Mouse (Mus musculus) lung, embryonic 16.5 days (tissue): Measurements from ENCODE around the gene Apbb1ip. TPM values are rescaled to one million over a fixed set of nuclear protein-coding genes. Genes with fewer than 3 reads are reported as not detected.
A peak's percentile ranks its signal among the peaks of the same experiment; 100 is the strongest.

Experiments
- ATAC-seq: fragments of 200-750 bp; cut with Nextera tagmentation; 2 replicates; pipeline ENCODE4 v1.8.0; 2017; ENCODE audit warnings: low read depth, mild to moderate bottlenecking, moderate library complexity
- H3K27ac ChIP-seq: fragments of 300-500 bp; sonication (generic); 2 replicates; pipeline ENCODE4 v1.5.1; 2014; ENCODE audit warnings: mild to moderate bottlenecking, control low read depth, low read length
- H3K27me3 ChIP-seq: fragments of 300-500 bp; sonication (generic); 2 replicates; pipeline ENCODE4 v1.6.1; 2014; ENCODE audit warnings: low read depth, low read length, mixed read lengths; ENCODE audit not compliant: control insufficient read depth, insufficient read depth
- H3K36me3 ChIP-seq: fragments of 300-500 bp; sonication (generic); 2 replicates; pipeline ENCODE4 v1.6.1; 2014; ENCODE audit warnings: low read length; ENCODE audit not compliant: control insufficient read depth, insufficient read depth
- H3K4me1 ChIP-seq: fragments of 300-500 bp; sonication (generic); replicated peaks from 2 replicates; pipeline ENCODE4 v1.6.1; 2014; ENCODE audit warnings: low read length, mixed read lengths; ENCODE audit not compliant: control insufficient read depth, insufficient read depth
- H3K4me2 ChIP-seq: fragments of 300-500 bp; sonication (generic); 2 replicates; pipeline ENCODE4 v1.6.1; 2014; ENCODE audit warnings: low read depth, low read length, control low read depth
- H3K4me3 ChIP-seq: fragments of 300-500 bp; sonication (generic); 2 replicates; pipeline ENCODE4 v1.5.1; 2014; ENCODE audit warnings: mild to moderate bottlenecking, low read length, control low read depth
- H3K9ac ChIP-seq: fragments of 300-500 bp; sonication (generic); 2 replicates; pipeline ENCODE4 v1.6.1; 2014; ENCODE audit warnings: low read length, control low read depth
- H3K9me3 ChIP-seq: fragments of 300-500 bp; sonication (generic); 2 replicates; pipeline ENCODE4 v1.6.1; 2016; ENCODE audit warnings: low read length; ENCODE audit not compliant: control insufficient read depth
- WGBS: fragments of 180-500 bp; shearing (Covaris S2); extraction: QIAGEN DNeasy Blood & Tissue Kit; methylation state at CpG from one replicate; pipeline ENCODE4 v1.1.7; 2014; 5-methylcytosine and 5-hydroxymethylcytosine counted together
- polyA plus RNA-seq: library from polyadenylated mRNA; unstranded; fragments of >200 nt; fragmentation: Nextera tagmentation; extraction: Ambion mirVana; gene quantifications from 2 replicates; pipeline ENCODE4 v1.2.1, GENCODE M21; 2015

Gene Apbb1ip
- polyA plus RNA-seq, 1 experiment from 2014 or later, result 1.6 TPM

DNA sequence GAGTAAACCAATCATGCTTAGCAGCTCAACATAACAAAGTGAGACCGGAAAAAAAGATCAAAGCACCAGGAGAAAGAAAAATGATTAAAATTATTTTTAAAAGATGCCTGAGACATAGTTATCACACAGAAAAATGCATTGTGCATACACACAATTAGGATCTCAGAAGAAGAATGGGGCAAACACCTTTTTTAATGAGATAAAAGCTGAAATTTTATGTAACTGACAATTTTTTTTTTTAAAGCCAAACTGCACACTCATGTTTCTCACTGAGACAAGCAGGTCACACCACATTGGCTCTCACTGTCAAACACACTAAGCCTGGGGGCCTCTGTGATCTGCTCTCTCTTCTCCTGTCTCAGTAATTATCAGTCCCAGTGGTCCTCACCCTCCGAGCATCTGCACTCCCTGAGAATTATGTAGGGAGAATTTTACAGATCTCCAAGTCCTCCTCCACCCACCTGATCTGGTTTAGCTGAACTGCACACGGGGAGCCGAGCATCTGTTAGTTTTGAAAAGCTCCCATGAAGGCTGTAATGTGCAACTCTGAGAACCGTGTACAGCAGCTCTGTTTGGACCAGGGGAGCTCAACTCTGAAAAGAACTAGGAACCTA is 9.0 kb upstream of the Apbb1ip start:
- no peaks in the 10 kb centered on the region for H3K4me1 ChIP-seq
- no peak overlapping the region for H3K4me2 ChIP-seq
- H3K4me3 ChIP-seq, result no peak overlapping the region
- H3K9me3 ChIP-seq, result no peaks in the 10 kb centered on the region
- H3K27ac ChIP-seq, result no peak overlapping the region
- H3K27me3 ChIP-seq, result no peaks in the 10 kb centered on the region
- WGBS, result 62% methylated on average over 5 of the region's 5 CpGs
- H3K36me3 ChIP-seq, result no peaks in the 10 kb centered on the region
- ATAC-seq, result no peak
- H3K9ac ChIP-seq, result no peak overlapping the region

DNA sequence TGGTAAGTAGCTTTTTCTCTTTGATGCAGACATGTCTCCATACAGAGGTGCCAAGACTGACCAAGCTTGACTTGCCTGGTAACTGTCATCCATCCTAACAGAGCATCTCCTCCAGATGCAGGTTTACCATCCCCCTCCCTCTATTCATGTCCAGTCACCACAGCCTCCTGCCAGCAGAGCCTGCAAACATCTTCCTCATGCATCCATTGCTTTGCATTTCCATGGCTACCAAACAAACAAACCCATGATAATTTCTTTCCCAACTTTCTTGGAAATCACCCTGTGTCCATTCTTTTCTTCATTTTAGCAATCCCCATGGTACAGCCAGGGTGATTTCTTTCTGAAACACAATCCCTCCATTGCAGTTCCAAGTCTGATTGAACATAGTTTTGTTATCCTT is 2.6 kb upstream of the Apbb1ip start:
- Histone ChIP-seq H3K9me3 (no peaks in the 10 kb centered on the region), H3K9ac (no peak overlapping the region), H3K27ac (no peak overlapping the region), H3K4me3 (no peak overlapping the region), H3K4me2 (no peak overlapping the region), H3K36me3 (no peaks in the 10 kb centered on the region), H3K4me1 (no peaks in the 10 kb centered on the region), H3K27me3 (peaks cover 2% of the 10 kb centered on the region; the same call in 1 of the 2 replicates)
- no peak for ATAC-seq

DNA sequence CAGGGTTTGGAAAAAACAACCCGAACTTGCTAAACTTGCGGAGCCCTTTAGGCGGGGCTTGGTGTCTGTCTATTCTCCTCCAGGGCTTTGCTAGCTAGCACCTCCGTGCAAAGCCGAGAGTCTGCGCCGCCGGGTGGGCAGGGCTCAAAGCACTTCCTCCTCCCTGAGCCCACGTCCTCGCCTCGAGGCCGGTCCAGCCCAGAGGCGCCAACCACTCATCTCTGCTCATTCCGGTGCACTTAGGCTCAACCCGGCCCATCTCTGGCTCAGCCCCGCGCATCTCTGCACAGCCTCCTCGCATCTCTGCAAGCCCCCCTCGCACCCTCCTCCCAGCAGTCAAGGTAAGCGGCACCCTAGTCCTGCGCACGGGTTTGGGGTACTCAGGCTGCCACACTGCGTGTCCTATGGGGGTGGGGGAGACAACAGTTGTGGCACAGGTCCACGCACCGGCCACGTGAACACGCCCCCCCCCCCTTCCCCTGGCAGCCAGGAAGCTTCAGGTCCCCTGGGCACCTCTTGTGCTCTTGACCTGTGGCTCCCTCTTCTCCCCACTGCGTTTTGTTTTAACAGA is 372 bp downstream of the Apbb1ip start:
- Histone ChIP-seq H3K9ac (peak overlapping the region; percentile 42), H3K4me2 (peak overlapping the region; percentile 65), H3K4me1 (no peaks in the 10 kb centered on the region), H3K27me3 (peaks cover 2% of the 10 kb centered on the region; the same call in 1 of the 2 replicates), H3K36me3 (no peaks in the 10 kb centered on the region), H3K9me3 (no peaks in the 10 kb centered on the region), H3K4me3 (peak overlapping the region; percentile 43), H3K27ac (no peak overlapping the region)
- ATAC-seq, result peak; percentile 82
- under 1% methylated on average over 26 of the region's 28 CpGs for WGBS

DNA sequence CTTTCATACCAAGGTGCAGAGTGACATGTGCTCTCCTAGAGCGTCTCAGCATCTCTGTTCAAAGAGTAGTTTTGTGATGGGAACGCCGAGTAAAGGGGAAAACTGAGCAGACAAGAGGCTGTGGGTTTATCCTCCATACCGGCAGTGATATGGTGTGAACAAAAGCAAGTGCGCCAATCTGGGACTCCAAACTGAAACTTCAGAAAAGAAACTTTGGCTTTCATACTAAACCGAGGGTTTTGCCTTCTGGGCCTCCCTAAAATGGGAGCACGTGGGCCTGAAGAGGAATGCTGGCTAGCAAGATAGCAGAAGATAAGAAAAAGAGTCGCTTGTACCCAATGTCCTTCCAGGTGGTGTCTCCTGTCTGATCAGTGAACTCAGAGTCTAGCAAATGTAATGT is 1.3 kb downstream of the Apbb1ip start:
- 52% methylated on average over 8 of the region's 8 CpGs for WGBS

DNA sequence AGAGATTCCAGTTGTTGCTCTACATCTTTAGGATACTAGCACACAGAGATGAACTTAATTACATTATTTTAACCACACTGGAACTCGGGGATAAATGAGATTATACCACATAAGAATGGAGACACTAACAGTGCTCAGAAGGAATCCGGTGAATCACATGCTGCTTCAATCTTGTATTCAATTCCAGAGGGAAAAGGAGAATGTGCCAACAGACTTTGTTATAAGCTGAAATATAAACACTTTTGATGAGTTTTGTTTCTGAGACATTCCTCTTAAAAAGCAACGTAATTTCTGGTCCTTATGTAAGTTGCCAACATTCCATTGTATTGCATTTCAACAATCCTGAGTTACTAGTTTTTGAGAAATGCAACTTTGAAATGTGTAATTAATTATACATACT is 1.8 kb downstream of the Apbb1ip start:
- H3K4me3 ChIP-seq, result no peak overlapping the region
- H3K36me3 ChIP-seq, result no peaks in the 10 kb centered on the region
- 50% methylated on average over 3 of the region's 3 CpGs for WGBS
- no peaks in the 10 kb centered on the region for H3K9me3 ChIP-seq
- H3K27ac ChIP-seq, result no peak overlapping the region
- peaks cover 2% of the 10 kb centered on the region; the same call in 1 of the 2 replicates for H3K27me3 ChIP-seq
- H3K4me1 ChIP-seq, result no peaks in the 10 kb centered on the region
- no peak overlapping the region for H3K9ac ChIP-seq
- no peak overlapping the region for H3K4me2 ChIP-seq
- no peak for ATAC-seq

More for the DNA sequence above, 1.3 kb downstream of the Apbb1ip start:
- no peak overlapping the region for H3K27ac ChIP-seq
- no peak for ATAC-seq
- H3K4me3 ChIP-seq, result no peak overlapping the region
- H3K4me1 ChIP-seq, result no peaks in the 10 kb centered on the region
- peaks cover 2% of the 10 kb centered on the region; the same call in 1 of the 2 replicates for H3K27me3 ChIP-seq
- no peak overlapping the region for H3K4me2 ChIP-seq
- no peaks in the 10 kb centered on the region for H3K9me3 ChIP-seq
- H3K9ac ChIP-seq, result no peak overlapping the region
- H3K36me3 ChIP-seq, result no peaks in the 10 kb centered on the region

GRCm38 (mm10) chr2:22776568-22777230 is 2.8 kb downstream of the Apbb1ip start:
- no peak overlapping the region for H3K4me3 ChIP-seq
- no peak overlapping the region for H3K27ac ChIP-seq
- 60% methylated on average over 2 of the region's 2 CpGs for WGBS
- H3K9ac ChIP-seq, result no peak overlapping the region
- no peaks in the 10 kb centered on the region for H3K4me1 ChIP-seq
- H3K27me3 ChIP-seq, result peaks cover 2% of the 10 kb centered on the region; the same call in 1 of the 2 replicates
- no peak for ATAC-seq
- H3K9me3 ChIP-seq, result no peaks in the 10 kb centered on the region
- no peak overlapping the region for H3K4me2 ChIP-seq
- H3K36me3 ChIP-seq, result no peaks in the 10 kb centered on the region

GRCm38 (mm10) chr2:22777757-22778156 is 3.9 kb downstream of the Apbb1ip start:
- H3K4me3 ChIP-seq, result no peak overlapping the region
- no peaks in the 10 kb centered on the region for H3K36me3 ChIP-seq
- WGBS, result 87% methylated on average over 3 of the region's 3 CpGs
- H3K27ac ChIP-seq, result no peak overlapping the region
- no peak overlapping the region for H3K4me2 ChIP-seq
- no peak for ATAC-seq
- H3K4me1 ChIP-seq, result no peaks in the 10 kb centered on the region
- H3K27me3 ChIP-seq, result peaks cover 2% of the 10 kb centered on the region; the same call in 1 of the 2 replicates
- H3K9me3 ChIP-seq, result no peaks in the 10 kb centered on the region
- H3K9ac ChIP-seq, result no peak overlapping the region

DNA sequence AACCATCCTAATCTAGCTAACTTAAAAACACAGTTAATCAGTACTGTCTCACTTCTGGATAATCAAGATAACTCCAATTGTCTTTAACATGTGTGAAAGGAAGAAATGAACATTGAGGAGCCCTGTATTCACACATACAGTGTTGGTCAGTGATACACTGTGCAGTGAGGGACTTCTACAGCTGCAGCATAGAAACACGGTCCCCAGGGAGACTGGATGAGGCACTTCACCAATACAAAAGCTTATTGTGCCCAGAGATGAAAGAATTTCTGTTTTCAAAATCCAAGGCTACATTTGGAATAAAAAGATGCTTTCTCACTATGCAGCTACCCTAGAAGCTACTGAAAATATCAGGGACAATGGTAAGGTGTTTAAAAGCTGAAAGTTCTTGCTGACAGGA is 7.0 kb downstream of the Apbb1ip start:
- H3K4me1 ChIP-seq, result no peaks in the 10 kb centered on the region
- no peak for ATAC-seq
- WGBS, result 60% methylated on average over 1 of the region's 1 CpGs
- no peaks in the 10 kb centered on the region for H3K9me3 ChIP-seq
- no peaks in the 10 kb centered on the region for H3K36me3 ChIP-seq
- no peak overlapping the region for H3K4me3 ChIP-seq
- H3K4me2 ChIP-seq, result no peak overlapping the region
- no peaks in the 10 kb centered on the region for H3K27me3 ChIP-seq
- H3K27ac ChIP-seq, result no peak overlapping the region
- H3K9ac ChIP-seq, result no peak overlapping the region

DNA sequence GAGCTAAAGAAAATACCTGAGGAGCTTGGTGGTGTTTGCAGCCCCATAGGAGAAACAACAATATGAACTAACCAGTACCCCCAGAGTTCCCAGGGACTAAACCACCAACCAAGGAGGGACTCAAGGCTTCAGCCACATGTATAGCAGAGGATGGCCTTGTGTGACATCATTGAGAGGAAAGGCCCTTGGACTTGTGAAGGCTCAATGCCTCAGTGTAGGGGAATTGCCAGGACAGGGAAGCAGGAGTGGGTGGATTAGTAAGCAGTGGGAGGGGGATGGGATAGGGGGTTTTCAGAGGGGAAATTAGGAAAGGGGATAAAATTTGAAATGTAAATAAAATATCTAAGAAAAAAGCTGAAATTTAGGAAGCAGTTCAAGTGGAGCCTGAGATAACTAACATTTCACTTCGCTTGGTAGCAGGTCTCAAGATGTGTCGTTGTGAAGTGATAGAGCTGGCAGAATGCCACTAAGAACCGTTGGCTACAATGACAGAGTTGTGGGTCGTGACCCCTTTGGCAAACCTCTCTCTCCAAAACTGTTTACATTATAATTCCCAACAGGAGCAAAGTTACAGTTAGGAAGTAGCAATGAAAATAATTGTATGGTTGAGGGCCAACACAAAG is 7.6 kb downstream of the Apbb1ip start:
- 14% methylated on average over 4 of the region's 4 CpGs for WGBS
- Histone ChIP-seq H3K36me3 (no peaks in the 10 kb centered on the region), H3K9me3 (no peaks in the 10 kb centered on the region), H3K27ac (no peak overlapping the region), H3K4me3 (no peak overlapping the region), H3K27me3 (no peaks in the 10 kb centered on the region), H3K4me2 (no peak overlapping the region), H3K4me1 (no peaks in the 10 kb centered on the region), H3K9ac (no peak overlapping the region)
- ATAC-seq, result no peak
